Mouse (Mus musculus) cerebral cortex, adult 2 months (tissue): ENCODE results near the gene Celf2.

Experiments used
- WGBS: fragments of 180-500 bp; shearing (Covaris S2); methylation state at CpG from one replicate; pipeline ENCODE4 v1.1.7; 2018; 5-methylcytosine and 5-hydroxymethylcytosine counted together

Celf2 gene

GRCm38 (mm10) chr2:6594160-6594559 lies 915.2 kb downstream of the Celf2 start:
- WGBS = 46% methylated on average over 3 of the region's 3 CpGs

DNA sequence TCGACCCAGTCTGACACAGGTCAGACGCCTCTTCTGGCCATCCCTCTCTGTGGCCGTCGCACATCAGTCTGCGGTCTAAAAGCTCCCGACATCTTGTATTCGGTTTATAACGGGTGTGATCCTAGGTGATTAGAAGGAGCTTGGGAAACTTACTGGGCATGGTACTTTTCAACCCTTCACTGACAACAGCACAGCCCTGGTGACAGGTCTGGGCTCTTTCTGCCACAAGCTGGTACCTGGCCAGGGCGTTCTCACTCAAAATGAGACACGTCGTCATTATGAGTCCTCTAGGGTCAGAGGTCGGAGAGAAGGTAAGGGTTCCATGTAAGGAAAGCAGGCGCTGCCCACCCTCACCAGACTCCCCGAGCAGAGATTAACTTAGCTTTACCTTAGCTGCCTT lies 915.6 kb downstream of the Celf2 start:
- WGBS = 64% methylated on average over 14 of the region's 14 CpGs

- WGBS = 74% methylated on average over 10 of the region's 10 CpGs
These were observed 923.2 kb downstream of the Celf2 start for GRCm38 (mm10) chr2:6586122-6586681.

DNA sequence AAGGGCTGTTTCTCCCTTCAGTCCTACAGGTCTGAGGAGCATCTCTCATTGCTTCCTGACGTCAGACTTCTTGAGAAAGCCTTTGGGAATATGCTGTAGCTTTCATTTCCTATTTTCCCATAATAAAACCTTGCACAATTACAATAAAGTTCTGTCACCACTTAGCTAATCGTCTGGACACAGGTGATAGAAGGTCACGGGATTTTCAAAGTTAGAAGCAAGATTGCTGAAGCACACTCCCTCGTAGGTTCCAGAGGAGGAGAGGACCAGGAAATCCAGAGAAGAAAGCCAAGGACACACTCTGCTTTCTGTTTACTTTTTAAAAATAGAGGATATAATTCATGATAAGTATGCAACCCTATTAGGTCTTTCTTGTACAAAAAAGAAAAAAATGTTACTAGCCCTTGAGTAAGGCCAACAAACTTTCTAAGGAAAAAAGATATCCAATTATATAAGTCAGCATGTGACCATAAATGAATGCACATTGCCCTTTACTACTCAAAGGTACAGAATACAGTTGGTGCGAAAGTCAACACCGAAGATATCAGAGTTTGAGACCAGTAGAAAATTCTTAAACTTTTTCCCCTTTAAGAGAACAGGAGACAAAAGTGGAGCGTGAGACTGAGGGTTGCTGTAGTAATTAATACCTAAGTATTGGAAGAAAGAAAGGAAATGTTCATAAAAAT lies 924.2 kb downstream of the Celf2 start:
- 74% methylated on average over 7 of the region's 7 CpGs for WGBS

DNA sequence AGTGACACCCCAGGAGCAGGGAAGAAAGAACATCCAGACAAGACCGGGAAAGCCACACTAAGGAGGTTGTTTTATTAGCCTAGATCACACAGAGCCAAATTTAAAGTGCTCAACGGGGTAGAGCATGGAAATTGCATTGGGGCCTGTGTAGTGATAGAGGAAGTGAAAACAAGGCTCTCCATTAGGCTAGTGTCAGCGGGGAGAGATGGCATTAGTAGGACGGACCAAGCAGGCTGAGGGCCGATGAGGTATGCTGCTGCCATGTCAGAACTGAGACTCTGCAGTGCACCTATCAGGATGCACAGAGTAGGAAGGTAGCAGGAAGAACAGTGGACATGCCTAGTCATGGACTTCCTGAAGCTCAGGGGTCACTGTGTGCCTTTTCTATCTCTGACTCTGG lies 929.3 kb downstream of the Celf2 start:
- 65% methylated on average over 5 of the region's 5 CpGs for WGBS

DNA sequence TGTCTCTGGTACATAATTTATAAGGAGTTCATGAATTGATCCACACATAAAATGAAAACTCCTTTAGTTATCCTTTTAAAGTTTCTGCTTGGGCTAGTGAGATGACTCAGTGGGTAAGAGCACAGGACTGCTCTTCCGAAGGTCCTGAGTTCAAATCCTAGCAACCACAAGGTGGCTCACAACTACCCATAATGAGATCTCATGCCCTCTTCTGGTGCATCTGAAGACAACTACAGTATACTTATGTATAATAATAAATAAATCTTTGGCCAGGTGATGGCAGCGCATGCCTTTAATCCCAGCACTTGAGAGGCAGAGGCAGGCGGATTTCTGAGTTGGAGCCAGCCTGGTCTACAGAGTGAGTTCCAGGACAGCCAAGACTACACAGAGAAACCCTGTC lies 934.0 kb downstream of the Celf2 start:
- WGBS = 91% methylated on average over 3 of the region's 3 CpGs

DNA sequence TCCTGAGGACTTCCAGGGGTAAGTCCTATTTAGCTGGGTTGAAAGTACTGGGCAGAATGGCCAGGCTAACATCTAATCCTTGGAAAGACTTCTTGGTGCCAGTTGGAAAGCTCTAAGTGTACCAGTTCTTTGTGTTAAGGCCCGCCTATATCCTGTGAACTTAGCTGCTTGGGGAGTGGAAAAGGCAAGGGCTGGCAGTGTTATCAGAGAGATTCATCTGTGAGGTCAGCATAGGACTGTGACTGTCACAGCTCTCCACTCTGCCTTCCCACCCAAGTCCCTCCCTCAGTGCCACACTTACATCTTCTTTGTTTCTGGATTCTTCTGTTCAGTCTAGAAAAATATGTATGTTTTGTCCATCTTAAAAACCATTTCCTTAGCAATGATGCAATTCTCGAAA lies 935.7 kb downstream of the Celf2 start:
- WGBS = 59% methylated on average over 2 of the region's 2 CpGs

GRCm38 (mm10) chr2:6572976-6573375 lies 936.4 kb downstream of the Celf2 start:
- WGBS = 52% methylated on average over 5 of the region's 5 CpGs

DNA sequence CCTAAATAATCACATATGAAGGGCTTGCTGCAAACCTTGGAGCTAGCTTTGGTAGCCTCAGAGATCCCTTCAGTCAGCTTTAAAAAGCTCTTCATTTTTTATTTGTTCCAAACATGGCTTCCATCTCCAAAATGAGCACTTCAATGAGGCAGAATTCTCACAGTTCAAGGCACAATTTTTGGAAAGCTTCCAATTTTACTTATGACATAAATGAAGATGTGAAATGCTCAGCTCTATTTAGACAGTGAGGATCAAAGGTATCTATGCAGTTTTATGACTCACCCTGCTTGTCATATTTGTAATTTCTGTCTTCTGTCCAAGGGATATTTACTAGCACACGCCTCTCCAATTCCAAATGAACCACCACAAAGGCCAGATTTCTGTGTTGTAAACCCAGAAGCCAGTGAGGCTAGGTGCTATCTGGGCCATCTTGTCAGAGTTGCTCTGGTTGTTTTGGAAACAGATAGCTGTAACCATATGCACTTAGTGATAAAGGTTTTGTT lies 940.3 kb downstream of the Celf2 start:
- 58% methylated on average over 1 of the region's 1 CpGs for WGBS

DNA sequence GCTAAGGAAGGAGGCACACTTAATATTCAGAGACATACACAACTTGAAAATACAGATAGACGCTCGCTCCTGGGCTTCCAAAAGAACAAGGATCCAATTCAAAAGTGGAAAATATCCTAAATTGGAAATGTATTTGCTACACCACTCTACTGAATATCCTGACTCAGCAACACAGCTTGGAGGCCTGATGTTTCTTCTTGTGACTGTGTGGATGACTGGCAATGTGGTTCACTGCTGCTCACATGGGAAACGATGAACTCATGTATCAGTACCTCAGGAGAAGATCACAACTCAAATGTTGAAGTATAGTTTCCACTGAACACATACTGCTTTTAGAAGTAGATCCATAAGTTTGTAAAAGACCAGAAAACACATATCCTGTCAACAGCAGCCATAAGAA lies 944.2 kb downstream of the Celf2 start:
- WGBS = 49% methylated on average over 3 of the region's 3 CpGs

DNA sequence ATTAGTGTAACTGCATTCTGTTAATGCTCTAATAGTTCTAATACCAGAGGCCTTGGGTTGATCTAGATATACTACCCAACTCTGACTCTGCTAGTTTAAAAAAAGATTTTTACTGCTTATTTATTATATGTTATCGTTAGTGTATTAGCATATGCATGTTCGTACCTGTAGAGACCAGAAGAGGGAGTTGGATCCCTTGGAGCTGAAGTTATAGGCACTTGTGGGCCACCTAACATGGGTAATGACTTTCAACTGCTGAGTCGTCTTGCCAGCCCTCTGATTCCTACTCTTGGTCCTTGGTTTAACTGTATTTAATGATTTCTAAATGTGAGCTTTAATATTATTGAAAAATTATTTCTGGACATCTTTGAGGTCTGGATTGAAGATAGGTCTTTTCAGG lies 948.0 kb downstream of the Celf2 start:
- WGBS = 83% methylated on average over 3 of the region's 3 CpGs

- 99% methylated on average over 3 of the region's 3 CpGs for WGBS
These were observed 948.6 kb downstream of the Celf2 start for GRCm38 (mm10) chr2:6560802-6561201.

DNA sequence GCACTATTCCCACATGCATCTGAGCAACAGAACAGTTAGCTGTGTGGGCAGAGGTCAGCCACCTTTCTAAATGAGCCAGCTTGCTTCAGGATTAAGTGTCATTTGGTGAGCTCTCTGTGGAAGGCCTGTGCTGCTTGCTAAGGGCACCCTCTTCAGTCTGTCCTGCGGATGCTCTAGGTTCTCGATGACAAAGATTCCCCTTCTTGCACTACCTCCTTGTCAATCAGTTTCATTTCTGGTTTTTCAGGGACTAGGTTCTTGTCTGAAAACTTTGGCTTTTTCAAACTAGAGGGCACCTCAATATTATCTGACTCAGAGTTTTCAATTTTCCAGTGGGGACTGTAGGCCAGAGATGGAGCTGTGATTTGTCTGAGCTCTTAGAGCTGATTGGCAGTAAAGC lies 949.8 kb downstream of the Celf2 start:
- 87% methylated on average over 2 of the region's 2 CpGs for WGBS

DNA sequence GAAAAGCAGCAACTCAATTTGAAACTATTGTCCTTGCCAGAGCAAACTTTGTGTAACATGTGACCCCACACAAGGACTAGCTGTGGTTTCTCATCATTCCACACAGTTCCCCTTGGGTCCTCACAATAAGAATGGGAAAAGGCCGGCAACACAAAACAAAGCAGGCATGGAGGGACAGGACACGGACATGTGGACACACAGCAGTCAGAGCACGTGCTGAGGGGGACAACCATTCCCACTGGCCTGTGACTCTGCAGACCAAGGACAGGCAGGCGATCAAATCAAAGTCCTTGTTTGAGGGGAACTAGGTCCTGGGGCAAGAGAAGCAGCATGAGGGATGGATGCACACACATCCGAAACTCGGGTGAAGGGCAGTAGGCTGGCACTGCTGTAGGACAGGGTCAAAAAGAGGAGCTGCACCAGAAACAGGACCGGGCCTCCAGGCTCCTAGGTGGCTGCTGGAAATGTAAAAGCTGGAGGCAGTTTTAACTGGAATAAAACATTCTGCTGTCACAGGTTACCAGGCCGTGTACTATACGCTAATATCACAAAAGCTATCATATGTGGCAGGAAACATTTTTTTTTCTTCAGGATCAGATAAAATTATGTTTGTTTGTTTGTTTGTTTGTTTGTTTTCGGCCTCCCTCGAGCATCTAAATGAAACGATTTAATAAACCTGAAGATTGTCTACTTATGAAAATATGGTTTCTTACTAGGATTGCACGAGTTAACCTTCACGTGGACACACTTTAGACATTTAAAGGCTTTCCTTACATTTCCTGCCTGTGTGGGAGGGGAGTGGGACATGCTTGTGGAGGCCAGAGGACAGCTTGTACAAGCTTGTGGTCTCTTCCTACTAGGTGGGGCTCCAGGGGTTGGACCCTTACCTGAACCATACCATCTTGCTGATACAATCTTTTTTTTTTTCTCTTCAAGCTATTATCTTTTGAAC lies 950.8 kb downstream of the Celf2 start:
- 78% methylated on average over 14 of the region's 14 CpGs for WGBS

DNA sequence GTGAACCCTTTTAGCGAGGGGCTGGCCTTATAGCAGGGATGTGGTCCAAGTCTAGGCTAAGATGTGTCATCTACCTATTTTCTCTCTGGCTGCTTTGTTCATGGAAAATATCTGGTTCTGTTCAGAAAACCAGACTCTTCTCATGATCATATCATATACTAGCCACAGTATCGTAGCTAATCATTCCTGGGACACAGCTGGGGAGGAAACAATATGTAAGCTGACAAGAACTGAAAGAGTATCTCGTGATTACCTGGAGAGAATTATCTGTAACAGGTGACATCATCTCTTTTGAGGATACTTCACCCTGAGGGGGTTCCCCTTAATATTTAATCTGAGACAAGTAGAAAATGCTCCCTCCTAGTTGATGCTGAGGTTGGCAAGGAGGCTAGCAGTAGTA lies 951.6 kb downstream of the Celf2 start:
- WGBS = 64% methylated on average over 3 of the region's 3 CpGs

DNA sequence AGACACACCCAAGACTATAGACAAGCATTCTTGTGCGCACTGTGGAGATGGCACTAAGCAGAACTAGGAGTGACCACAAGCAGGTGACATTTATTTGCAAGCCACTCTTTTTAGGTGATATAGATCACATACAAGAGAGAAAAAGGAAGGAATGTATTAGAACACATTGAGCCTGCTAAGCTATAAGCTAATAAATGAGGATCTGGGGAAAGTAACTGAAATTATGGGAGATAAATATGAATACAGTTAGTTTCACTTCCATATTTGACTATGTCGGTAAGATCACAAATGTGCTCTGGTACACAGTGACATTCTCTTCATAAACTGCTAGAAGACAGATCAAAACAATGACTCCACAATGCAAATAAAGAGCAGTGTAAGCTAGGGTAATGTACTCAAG lies 952.5 kb downstream of the Celf2 start:
- WGBS = 68% methylated on average over 2 of the region's 2 CpGs

GRCm38 (mm10) chr2:6553656-6554055 lies 955.7 kb downstream of the Celf2 start:
- 83% methylated on average over 7 of the region's 7 CpGs for WGBS

- 42% methylated on average over 7 of the region's 7 CpGs for WGBS
These were observed 960.1 kb downstream of the Celf2 start for GRCm38 (mm10) chr2:6549251-6549650.

- WGBS = 22% methylated on average over 9 of the region's 9 CpGs
These were observed 962.2 kb downstream of the Celf2 start for GRCm38 (mm10) chr2:6547139-6547664.

DNA sequence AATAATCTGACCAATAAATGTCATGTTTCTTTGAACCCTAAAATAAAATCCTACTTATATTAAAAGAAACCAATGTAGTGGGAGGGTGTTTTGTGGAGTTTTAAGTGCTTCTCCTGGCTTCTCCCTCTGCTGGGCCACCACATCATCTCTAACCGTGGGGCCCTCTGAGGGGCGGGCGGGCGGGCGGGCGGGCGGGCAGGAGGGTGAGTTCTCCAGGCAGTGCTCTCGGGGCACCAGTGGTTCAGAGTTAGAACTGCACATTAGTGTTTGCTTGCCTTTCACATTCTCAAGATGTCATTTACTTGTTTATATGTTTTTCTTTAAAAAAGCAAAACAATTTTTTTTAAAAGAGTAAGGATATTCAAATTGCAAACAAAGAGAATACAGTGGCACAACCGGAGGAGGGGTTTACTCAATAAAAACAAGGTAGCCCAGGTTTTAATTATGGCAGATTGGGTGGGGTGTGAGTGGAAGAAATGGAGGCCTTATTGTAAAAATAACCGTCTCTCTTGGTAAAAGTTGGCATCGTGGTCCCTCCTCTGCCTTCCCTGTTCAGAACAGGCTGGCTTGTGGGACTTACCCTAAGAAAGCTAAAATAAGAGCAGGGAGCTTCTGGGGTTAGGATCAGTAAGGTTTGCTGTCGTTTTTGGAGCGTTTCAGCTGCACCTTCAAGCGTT lies 962.8 kb downstream of the Celf2 start:
- 29% methylated on average over 14 of the region's 14 CpGs for WGBS

DNA sequence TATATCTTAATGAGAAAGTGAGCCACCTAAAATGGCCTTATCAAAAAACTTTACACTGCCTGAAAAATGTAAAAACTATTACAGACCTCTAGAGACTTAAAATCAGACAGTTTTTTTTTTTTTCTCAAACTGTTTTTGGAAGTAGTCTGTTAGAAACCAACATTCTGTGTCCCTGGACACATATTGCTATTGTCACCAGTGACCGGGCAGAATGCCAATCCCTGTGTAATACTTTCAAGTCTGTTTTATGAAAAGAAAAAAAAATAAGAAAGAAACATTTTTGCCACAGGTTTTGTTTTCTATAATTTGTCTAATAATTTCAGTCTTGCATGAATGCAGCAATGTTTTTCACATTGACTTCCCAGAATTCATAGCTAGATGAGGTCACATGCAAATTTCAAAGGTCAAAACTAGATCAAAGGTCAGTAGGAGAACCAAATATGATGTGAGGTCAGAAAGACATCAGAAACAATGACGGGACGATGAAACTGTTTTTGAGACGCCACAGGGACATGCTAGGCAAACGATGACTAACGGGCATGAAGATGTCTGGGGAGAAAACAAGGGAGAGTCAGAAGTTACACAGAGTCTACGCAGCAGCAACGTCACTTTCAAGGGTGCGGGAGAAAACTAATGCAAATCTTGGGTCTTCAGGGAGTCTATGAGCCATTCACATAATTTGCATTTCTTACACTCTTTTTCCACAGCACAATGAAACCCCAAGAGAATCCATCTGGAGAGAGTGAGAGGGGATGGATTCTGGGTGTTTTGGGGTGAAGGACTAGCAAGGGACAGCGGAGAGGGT lies 964.0 kb downstream of the Celf2 start:
- 42% methylated on average over 10 of the region's 10 CpGs for WGBS
